Mouse (Mus musculus) olfactory bulb, adult 2 months (tissue): ENCODE data around the gene Rab3gap2. TPM values are rescaled to one million over a fixed set of nuclear protein-coding genes. Genes with fewer than 3 reads are reported as not detected.
A peak's percentile ranks its signal among the peaks of the same experiment; 100 is the strongest.
"Not testable (repeated sequence)": the region's sequence is repeated elsewhere in the genome, so short reads cannot be mapped to it uniquely, and the experiment has no call there.

Source experiments
- H3K27ac ChIP-seq: fragments of 200-500 bp; 2 replicates; pipeline ENCODE4 v1.5.1; 2012; ENCODE audit warnings: low read depth, low read length; ENCODE audit not compliant: insufficient read depth
- H3K4me1 ChIP-seq: fragments of 200-500 bp; 2 replicates; pipeline ENCODE4 v1.6.1; 2012; ENCODE audit warnings: low read length; ENCODE audit not compliant: control insufficient read depth, insufficient read depth
- H3K4me3 ChIP-seq: fragments of 200-500 bp; 2 replicates; pipeline ENCODE4 v1.5.1; 2012; ENCODE audit warnings: mild to moderate bottlenecking, low read depth, low read length, moderate library complexity; ENCODE audit not compliant: insufficient read depth
- CTCF ChIP-seq: fragments of 200-500 bp; IDR thresholded peaks from 2 replicates; pipeline ENCODE4 v1.5.1; 2012; ENCODE audit warnings: low read depth, mild to moderate bottlenecking, low read length, moderate library complexity; ENCODE audit not compliant: insufficient read depth
- POLR2A ChIP-seq: fragments of 200-500 bp; IDR thresholded peaks from 2 replicates; pipeline ENCODE4 v1.6.1; 2012; ENCODE audit warnings: mild to moderate bottlenecking, low read depth, low read length, moderate library complexity; ENCODE audit not compliant: insufficient read depth
- WGBS: fragments of 180-500 bp; shearing (Covaris S2); methylation state at CpG from one replicate; pipeline ENCODE4 v1.1.7; 2018; 5-methylcytosine and 5-hydroxymethylcytosine counted together
- polyA plus RNA-seq: library from polyadenylated mRNA; stranded (reverse); fragments of >200 nt; gene quantifications from 2 replicates; pipeline ENCODE4 v1.2.4, GENCODE M21; 2012; ENCODE audit warnings: low replicate concordance; ENCODE audit not compliant: missing spikeins, insufficient read depth, insufficient read length

Rab3gap2 gene
- polyA plus RNA-seq, 1 experiment, result not detected

DNA sequence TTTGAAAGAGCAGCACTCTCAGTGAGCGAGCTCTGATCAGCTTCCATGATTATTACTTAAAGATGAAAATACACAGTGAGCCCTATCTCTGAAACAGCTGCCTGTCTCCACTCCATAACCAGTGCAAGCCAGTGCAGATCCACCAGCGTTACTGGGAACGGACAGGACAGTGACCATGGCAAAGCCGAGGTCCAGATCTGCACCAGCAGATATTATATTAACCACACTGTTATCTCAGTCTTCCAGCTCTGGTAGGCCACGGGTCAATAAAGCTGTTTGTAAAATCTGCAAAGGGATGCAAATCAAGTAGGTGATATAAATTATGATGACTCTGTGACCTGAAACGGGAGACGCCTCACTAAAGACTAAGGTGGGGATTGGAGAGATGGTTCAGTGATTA lies 103.7 kb downstream of the Rab3gap2 start:
- 0 out of 2 replicates have a peak, but pooled peaks cover 2% of the 10 kb centered on the region for H3K4me1 ChIP-seq
- WGBS, result 95% methylated on average over 7 of the region's 7 CpGs
- TF ChIP-seq CTCF (no peak), POLR2A (no peak)
- no peak overlapping the region for H3K27ac ChIP-seq
- H3K4me3 ChIP-seq, result no peak overlapping the region

DNA sequence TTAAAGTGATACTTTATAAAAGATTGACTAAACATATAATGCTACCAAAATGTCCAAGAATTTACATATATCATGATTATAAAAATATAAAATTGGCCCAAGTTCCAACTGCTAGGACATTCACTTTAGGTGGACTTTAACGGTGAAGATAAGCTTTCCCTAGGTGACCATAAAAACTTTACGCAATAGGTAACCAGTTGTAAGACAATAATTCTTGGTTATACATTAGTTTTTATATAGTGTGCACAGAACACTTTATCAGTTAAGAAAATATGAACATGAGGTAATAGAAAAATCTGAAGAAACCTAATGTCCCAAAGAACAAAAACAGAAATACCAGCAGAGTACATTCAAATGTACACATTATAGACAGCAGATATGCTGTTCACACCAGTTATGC lies 104.4 kb downstream of the Rab3gap2 start:
- 100% methylated on average over 2 of the region's 2 CpGs for WGBS
- TF ChIP-seq CTCF, result no peak
- no peak for TF ChIP-seq POLR2A
- H3K27ac ChIP-seq, result no peak overlapping the region

DNA sequence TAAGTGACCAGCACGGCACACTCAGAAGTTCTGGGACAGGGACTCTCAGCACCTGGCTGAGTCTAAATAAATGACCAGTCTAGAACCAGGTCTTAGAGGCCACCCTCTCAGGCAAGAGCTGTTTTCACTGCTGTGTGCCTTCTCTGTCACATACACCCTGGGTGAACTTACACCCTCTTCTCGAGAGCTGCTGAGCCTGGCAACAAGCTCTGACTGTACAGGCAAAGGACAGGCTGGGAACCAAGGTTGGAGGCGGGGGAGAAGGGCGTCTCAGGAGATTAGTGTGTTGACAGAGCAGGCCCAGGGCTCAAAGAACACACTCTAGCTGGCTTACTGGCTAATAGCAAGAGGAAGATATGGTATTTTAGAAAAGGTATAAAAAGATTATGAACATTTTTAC lies 105.0 kb downstream of the Rab3gap2 start:
- no peak overlapping the region for H3K27ac ChIP-seq
- 0 out of 2 replicates have a peak, but pooled peaks cover 2% of the 10 kb centered on the region for H3K4me1 ChIP-seq
- no peak overlapping the region for H3K4me3 ChIP-seq
- TF ChIP-seq CTCF, result no peak
- TF ChIP-seq POLR2A, result no peak
- WGBS, result 77% methylated on average over 4 of the region's 4 CpGs

More for the DNA sequence above, 104.4 kb downstream of the Rab3gap2 start:
- Histone ChIP-seq H3K4me1 (0 out of 2 replicates have a peak, but pooled peaks cover 2% of the 10 kb centered on the region), H3K4me3 (no peak overlapping the region)

DNA sequence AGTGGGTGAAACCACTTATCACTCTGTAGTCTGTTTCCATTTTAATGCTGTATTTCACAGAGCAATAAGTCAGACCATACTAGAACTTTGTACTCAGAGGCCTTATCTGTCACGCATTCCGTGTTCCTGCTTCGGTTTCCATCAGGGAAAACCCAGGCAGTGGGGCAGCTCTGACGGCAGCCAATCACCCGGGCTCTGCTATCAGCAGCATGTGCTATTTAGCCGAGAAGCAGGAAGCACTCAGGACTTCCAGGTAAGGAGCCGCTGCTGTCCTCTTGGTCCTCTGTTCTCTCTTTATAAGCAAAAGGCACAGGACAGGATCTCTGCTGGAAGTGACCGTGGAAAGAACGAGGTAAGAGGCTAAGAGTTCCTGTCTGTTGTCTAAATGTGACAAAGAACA lies 108.0 kb downstream of the Rab3gap2 start:
- 92% methylated on average over 9 of the region's 9 CpGs for WGBS
- TF ChIP-seq POLR2A (no peak), CTCF (no peak)
- Histone ChIP-seq H3K4me3 (no peak overlapping the region), H3K4me1 (0 out of 2 replicates have a peak, but pooled peaks cover 2% of the 10 kb centered on the region), H3K27ac (no peak overlapping the region)

DNA sequence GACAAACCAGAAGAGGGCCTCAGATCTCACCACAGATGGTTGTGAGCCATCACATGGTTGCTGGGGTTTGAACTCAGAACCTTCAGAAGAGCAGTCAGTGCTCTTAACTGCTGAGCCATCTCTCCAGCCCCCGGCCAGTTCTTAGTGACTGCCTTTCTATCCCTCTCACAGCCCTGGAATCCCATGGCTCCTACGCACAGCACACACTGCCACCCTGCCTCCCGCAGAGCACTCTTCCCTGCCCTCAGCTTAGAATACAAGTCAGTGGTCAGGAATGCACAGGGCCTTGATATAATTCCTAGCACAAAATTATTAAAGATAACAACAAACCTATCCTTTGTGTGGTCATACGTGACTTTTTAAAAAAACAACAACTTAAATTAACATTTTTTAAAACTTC lies 110.6 kb downstream of the Rab3gap2 start:
- H3K4me3 ChIP-seq, result no peak overlapping the region
- H3K27ac ChIP-seq, result no peak overlapping the region
- TF ChIP-seq CTCF (no peak), POLR2A (no peak)
- H3K4me1 ChIP-seq, result no peaks in the 10 kb centered on the region
- 92% methylated on average over 4 of the region's 4 CpGs for WGBS

DNA sequence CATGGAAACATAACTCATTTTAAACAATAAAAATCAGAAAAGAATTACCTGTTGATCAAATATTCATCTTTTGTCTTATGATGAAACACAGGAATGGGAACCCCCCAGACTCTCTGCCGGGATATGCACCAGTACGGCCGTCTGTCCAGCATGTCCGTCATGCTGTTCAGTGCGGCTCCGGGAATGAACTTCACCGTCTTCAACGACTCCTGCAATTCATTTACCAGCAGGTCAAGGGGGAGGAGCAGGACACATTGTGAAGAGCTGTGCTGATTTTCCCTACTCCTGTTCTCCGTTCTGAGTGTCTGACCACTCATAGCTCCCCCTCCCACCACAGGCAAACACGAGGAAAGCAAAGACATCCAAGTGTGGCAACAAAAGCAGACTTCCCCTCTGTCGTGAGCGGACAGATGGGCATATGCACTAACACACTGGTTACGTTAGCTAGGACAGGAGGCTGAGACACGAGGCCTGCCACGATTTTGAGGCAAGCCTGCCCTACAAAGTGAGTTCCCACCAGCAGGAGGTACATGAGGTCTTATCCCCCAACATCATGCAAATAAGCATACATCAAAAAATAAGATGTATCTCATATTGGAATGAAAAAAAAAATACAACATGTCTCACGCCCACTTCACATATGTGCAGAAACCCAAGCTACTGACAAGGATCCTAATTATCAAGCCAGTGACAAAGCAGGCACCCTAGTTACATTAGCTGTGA lies 112.1 kb downstream of the Rab3gap2 start:
- TF ChIP-seq POLR2A, result no peak
- no peak for TF ChIP-seq CTCF
- Histone ChIP-seq H3K27ac (no peak overlapping the region), H3K4me3 (no peak overlapping the region), H3K4me1 (no peaks in the 10 kb centered on the region)
- WGBS, result 92% methylated on average over 16 of the region's 16 CpGs

DNA sequence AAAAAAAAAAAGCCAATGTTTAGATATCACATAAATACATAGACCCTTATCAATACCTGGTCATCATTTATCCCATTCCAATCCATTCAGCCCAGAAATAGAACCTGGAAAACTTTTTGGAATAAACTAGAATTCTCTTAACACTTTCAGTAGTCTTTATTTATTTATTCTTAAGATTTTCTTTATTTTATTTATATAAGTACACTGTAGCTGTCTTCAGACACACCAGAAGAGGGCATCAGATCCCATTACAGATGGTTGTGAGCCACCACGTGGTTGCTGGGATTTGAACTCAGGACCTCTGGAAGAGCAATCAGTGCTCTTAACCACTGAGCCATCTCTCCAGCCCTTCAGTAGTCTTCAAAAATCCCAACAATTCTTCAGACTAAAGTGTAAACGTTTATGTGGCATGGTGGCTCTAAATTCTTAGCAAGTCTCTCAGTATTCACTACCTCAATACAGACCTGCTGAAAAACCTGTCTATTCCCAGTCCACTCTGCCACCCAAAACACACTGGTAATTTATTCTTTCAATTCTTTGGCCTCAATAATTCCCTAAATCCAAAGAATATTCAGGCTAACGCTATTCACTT lies 123.9 kb downstream of the Rab3gap2 start:
- H3K4me1 ChIP-seq, H3K27ac ChIP-seq, H3K4me3 ChIP-seq: not testable (repeated sequence)
- WGBS, result 52% methylated on average over 3 of the region's 3 CpGs

DNA sequence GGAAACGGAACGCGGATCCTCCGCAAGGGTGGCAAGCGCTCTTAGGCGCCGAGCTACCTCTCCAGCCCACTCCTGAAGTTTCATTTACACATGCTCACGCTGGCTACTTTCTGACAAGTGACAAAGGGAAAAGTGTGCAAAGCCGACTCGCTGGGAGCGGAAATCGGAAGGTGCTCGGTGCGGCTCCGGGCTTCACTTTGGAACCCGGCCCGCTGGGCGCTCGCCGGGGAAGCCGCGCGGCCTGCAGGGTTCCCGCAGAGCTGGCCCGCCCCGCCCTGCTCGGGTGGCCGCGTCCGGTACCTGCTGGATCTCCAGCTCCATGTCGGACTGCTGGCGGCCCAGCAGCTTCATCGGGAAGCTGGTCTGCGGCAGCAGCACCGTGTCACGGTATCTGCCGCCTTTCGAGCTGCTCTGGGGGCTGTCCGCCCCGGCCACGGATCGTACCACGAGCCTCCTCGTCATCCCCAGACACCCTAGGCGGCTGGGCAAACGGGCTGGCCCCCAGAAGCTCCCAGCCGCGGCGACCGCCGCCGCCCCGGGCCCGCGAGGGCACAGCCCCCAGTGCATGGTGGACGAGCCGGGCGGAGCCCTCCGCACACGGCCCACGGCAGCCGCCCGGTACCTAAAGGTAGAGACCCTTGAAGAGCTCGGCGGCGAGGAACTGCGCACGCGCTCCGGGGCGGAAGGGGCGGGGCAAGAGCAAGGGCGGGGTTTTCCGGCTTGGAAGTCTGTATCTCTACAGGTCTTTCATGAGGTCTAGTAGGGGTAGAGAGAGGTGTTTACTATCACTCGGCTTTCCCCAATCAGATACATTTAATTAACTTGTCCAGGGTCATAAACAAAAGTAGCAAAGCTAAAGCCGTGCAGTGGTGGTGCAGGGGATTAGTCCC lies 125.0 kb downstream of the Rab3gap2 start, which contains the start of gene Iars2:
Gene Iars2, minus strand, starts transcription at position 676 of the 890 bp plus-strand sequence.
- H3K4me3 ChIP-seq, result peak within 1 kb of the TSS; percentile 70
- H3K27ac ChIP-seq, result peak within 1 kb of the TSS; percentile 3; the same call in 1 of the 2 replicates
- WGBS, result under 1% methylated on average over 76 of the region's 76 CpGs
- peaks cover 3% of the 10 kb centered on the region for H3K4me1 ChIP-seq
- TF ChIP-seq CTCF (no peak), POLR2A (peak; percentile 87)

DNA sequence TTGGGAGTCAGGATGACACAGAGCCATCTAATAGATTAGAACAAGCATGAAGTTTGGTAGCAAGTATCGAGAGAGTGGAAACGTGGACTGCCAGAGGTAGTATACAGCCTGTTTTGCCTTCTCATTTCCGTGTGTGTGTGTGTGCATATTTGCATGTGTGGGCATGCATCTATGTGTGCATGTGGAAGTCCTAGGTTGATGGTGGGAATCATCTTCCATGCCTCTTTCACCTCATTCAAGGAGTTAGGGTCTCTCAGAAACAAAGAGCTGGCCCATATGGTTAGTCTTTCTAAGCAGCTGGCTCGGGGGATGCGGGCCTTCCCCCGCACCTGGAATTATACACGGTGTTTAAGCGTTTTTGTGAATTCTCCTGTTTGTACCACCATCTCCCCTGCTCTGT lies 125.9 kb downstream of the Rab3gap2 start:
- Histone ChIP-seq H3K4me3 (no peak overlapping the region), H3K4me1 (peaks cover 5% of the 10 kb centered on the region), H3K27ac (no peak overlapping the region)
- no peak for TF ChIP-seq POLR2A
- no peak for TF ChIP-seq CTCF
- 94% methylated on average over 8 of the region's 8 CpGs for WGBS
